Mouse (Mus musculus) embryonic facial prominence, embryonic 14.5 days (tissue): ENCODE results near the gene Dennd4a. TPM values are rescaled to one million over a fixed set of nuclear protein-coding genes. Genes with fewer than 3 reads are reported as not detected.

ENCODE experiments used
- ATAC-seq: fragments of 200-750 bp; cut with Nextera tagmentation; 2 replicates; pipeline ENCODE4 v1.8.0; 2017; ENCODE audit warnings: low read depth, moderate number of reproducible peaks, moderate TSS enrichment
- DNase-seq: peaks from one replicate; pipeline ENCODE4 v3.0.0-alpha.2; 2015; ENCODE audit warnings: low spot score
- H3K27ac ChIP-seq: fragments of 300-500 bp; sonication (generic); replicated peaks from 2 replicates; pipeline ENCODE4 v1.5.1; 2014; ENCODE audit warnings: low read depth, mild to moderate bottlenecking, low read length, moderate library complexity
- H3K27me3 ChIP-seq: fragments of 300-500 bp; sonication (generic); replicated peaks from 2 replicates; pipeline ENCODE4 v1.6.1; 2014; ENCODE audit warnings: low read length; ENCODE audit not compliant: control insufficient read depth, insufficient read depth
- H3K36me3 ChIP-seq: fragments of 300-500 bp; sonication (generic); 2 replicates; pipeline ENCODE4 v1.6.1; 2014; ENCODE audit warnings: low read length, mixed read lengths; ENCODE audit not compliant: control insufficient read depth, insufficient read depth
- H3K4me1 ChIP-seq: fragments of 300-500 bp; sonication (generic); 2 replicates; pipeline ENCODE4 v1.6.1; 2014; ENCODE audit warnings: antibody characterized with exemption, low read length; ENCODE audit not compliant: control insufficient read depth, insufficient read depth
- H3K4me2 ChIP-seq: fragments of 300-500 bp; sonication (generic); 2 replicates; pipeline ENCODE4 v1.6.1; 2014; ENCODE audit warnings: low read depth, mild to moderate bottlenecking, low read length, moderate library complexity, mixed read lengths
- H3K4me3 ChIP-seq: fragments of 300-500 bp; sonication (generic); 2 replicates; pipeline ENCODE4 v1.5.1; 2014; ENCODE audit warnings: low read depth, mild to moderate bottlenecking, low read length
- H3K9ac ChIP-seq: fragments of 300-500 bp; sonication (generic); 2 replicates; pipeline ENCODE4 v1.6.1; 2014; ENCODE audit warnings: low read depth, mild to moderate bottlenecking, low read length, moderate library complexity, mixed read lengths
- H3K9me3 ChIP-seq: fragments of 300-500 bp; sonication (generic); 2 replicates; pipeline ENCODE4 v1.6.1; 2016; ENCODE audit warnings: low read length; ENCODE audit not compliant: control insufficient read depth
- WGBS: fragments of 180-500 bp; shearing (Covaris S2); extraction: QIAGEN DNeasy Blood & Tissue Kit; methylation state at CpG from one replicate; pipeline ENCODE4 v1.1.7; 2014; 5-methylcytosine and 5-hydroxymethylcytosine counted together
- polyA plus RNA-seq: library from polyadenylated mRNA; unstranded; fragments of >200 nt; fragmentation: Nextera tagmentation; extraction: Ambion mirVana; gene quantifications from 2 replicates; pipeline ENCODE4 v1.2.1, GENCODE M21; 2014

Gene Dennd4a
- polyA plus RNA-seq, 1 experiment from 2014 or later, result 7.5 TPM

DNA sequence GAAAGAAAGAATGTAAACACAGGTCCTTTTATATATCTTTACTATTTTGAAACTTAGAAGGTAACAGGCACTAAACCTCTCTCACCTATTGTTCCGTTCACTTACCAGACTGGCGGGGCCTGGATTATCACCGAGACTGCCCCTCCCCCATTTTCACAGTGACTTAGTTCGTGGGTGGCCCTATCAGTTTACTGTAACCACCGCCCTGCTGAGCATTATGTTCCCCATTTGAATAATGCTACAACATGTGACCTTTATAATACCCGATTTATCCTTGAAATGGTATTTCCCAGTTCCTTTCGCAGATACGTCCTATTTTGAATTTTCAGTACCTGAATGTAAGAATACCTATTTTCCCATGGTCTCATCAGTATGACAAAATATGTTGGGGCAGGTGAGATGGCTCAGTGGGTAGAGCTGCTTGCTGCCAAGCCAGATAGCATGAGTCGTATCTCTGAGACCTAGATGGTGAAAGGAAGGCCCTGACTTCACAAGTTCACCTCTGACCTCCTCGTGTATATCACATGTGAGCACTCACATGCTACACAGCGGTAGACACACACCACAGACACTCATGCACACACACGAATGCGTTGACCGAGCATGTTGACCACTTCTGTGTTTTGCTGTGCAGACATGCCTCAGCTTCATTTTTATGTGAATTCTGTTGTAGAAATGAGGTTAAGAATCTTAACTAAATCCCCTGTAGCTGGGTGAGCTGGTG lies 93.9 kb downstream of the Dennd4a start:
- Histone ChIP-seq H3K27ac (no peak overlapping the region), H3K4me2 (no peak overlapping the region), H3K9ac (no peak overlapping the region), H3K4me1 (no peaks in the 10 kb centered on the region), H3K36me3 (peaks cover 36% of the 10 kb centered on the region), H3K27me3 (no peaks in the 10 kb centered on the region), H3K4me3 (no peak overlapping the region), H3K9me3 (no peaks in the 10 kb centered on the region)
- WGBS, result 85% methylated on average over 14 of the region's 14 CpGs
- DNase-seq (no peak), ATAC-seq (no peak)

DNA sequence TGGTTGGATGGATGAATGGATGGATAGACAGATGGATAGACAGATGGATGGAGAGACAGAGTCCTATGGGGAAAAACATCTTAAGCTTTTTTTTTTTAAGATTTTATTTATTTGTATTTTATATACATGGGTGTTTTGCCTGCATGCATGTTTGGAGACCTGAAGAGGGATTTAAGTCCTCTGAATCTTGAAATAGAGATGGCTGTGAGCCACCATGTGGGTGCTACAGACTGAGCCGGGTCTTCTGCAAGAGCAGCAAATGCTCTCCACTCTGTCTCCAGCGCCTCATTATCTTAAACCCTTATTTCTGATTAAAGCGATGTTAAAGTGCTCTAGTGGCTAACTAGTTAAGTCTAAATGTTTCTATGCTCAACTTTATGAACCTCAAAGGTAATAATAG lies 96.3 kb downstream of the Dennd4a start:
- Histone ChIP-seq H3K27ac (no peak overlapping the region), H3K9me3 (no peaks in the 10 kb centered on the region), H3K4me3 (no peak overlapping the region), H3K4me1 (no peaks in the 10 kb centered on the region), H3K4me2 (no peak overlapping the region), H3K9ac (no peak overlapping the region), H3K36me3 (peaks cover 38% of the 10 kb centered on the region), H3K27me3 (no peaks in the 10 kb centered on the region)
- 89% methylated on average over 3 of the region's 3 CpGs for WGBS
- ATAC-seq, result no peak
- no peak for DNase-seq

DNA sequence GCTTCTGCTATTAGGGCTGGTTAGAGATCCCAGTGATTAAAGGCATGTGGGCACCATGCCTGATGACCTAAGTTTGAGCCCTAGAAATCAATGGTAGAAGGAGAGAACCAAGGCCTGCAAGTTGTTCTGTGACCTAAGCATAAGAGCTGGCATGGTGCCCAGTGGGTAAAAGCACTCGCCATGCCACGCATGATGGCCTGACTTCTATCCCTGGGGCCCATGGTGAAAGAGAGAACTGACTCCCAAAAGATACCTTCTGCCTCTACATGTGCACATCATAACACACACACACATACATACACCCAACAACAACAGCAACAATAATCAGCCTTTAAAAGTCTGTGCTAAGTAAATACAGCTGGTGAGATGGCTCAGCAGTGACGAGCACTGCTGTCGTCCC lies 102.3 kb downstream of the Dennd4a start:
- Histone ChIP-seq H3K4me1 (no peaks in the 10 kb centered on the region), H3K9ac (no peak overlapping the region), H3K4me2 (no peak overlapping the region), H3K4me3 (no peak overlapping the region), H3K9me3 (no peaks in the 10 kb centered on the region), H3K27me3 (no peaks in the 10 kb centered on the region), H3K27ac (no peak overlapping the region), H3K36me3 (peaks cover 25% of the 10 kb centered on the region)
- DNase-seq, result no peak
- no peak for ATAC-seq
- 96% methylated on average over 4 of the region's 4 CpGs for WGBS

DNA sequence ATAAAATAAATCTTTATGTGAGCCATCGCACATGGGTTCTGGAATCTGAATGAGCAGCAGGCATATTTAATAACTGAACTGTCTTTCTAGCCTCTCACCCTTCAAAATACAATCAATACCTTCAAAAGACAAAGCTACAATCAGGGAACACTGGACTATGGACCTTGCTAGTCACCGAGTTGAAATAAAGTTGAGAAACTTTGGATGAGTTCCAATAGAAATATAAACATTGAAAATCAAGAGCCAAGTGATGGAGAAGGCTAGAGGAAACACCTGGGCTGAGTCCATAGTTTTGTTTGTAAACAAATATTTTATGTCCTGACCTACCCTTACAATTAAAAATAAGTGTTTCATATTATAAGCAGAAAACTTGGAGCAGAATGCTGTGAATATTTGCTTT lies 102.8 kb downstream of the Dennd4a start:
- H3K4me3 ChIP-seq, result no peak overlapping the region

DNA sequence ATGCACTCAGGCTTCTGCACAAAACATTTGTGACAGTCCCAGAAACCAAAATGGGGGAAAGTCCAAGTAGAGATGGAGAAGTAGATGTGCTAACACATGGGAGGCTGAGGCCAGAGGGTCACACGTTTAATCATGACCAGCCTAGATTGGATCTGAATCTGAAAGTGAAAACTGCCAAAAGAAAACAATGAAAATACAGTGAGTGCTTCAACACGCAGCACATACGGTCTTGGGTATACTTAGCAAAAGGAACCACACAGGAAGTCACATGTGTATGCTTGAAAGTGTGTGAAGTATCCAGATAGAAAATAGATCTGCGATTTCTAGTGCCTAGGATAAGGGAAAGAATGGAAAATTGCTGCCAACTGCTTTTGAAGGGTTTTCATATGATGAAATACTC lies 103.5 kb downstream of the Dennd4a start:
- Histone ChIP-seq H3K27ac (no peak overlapping the region; the same call in 1 of the 2 replicates), H3K4me1 (no peaks in the 10 kb centered on the region), H3K4me2 (no peak overlapping the region), H3K36me3 (peaks cover 22% of the 10 kb centered on the region), H3K27me3 (no peaks in the 10 kb centered on the region), H3K9me3 (no peaks in the 10 kb centered on the region), H3K9ac (no peak overlapping the region), H3K4me3 (no peak overlapping the region)
- ATAC-seq, result no peak
- DNase-seq, result no peak
- 74% methylated on average over 4 of the region's 4 CpGs for WGBS

More for the DNA sequence above, 102.8 kb downstream of the Dennd4a start:
- DNase-seq (no peak), ATAC-seq (no peak)
- WGBS, result 78% methylated on average over 2 of the region's 2 CpGs
- H3K9ac ChIP-seq, result no peak overlapping the region
- no peak overlapping the region for H3K4me2 ChIP-seq
- peaks cover 25% of the 10 kb centered on the region for H3K36me3 ChIP-seq
- H3K27me3 ChIP-seq, result no peaks in the 10 kb centered on the region
- no peaks in the 10 kb centered on the region for H3K9me3 ChIP-seq
- no peaks in the 10 kb centered on the region for H3K4me1 ChIP-seq
- H3K27ac ChIP-seq, result no peak overlapping the region

DNA sequence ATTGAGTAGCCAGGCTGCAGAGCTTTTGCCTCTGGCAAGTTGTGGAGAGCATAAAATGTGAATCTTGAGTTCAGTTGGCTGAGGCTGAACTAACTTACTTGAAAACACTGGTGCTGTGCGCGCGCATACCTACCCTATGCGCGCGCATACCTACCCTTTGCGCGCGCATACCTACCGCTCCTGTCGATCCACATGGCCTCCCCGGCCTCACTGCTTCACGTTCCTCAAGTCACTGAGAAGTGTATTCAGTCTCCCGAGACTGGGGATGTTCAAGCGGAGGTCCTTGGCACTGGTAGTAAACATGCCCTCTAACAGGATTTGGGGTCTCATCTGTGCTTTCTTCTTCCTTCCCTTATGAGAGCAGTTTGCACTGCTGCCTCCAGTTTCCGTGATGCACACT lies 107.4 kb downstream of the Dennd4a start:
- H3K36me3 ChIP-seq, result peaks cover 8% of the 10 kb centered on the region
- DNase-seq, result peak; percentile 76
- H3K4me3 ChIP-seq, result peak overlapping the region; percentile 41
- peak overlapping the region; percentile 54 for H3K9ac ChIP-seq
- H3K4me1 ChIP-seq, result no peaks in the 10 kb centered on the region
- peak overlapping the region; percentile 57 for H3K4me2 ChIP-seq
- H3K27me3 ChIP-seq, result no peaks in the 10 kb centered on the region
- no peak for ATAC-seq
- 18% methylated on average over 16 of the region's 16 CpGs for WGBS
- H3K27ac ChIP-seq, result peak overlapping the region; percentile 28; the same call in 1 of the 2 replicates
- H3K9me3 ChIP-seq, result no peaks in the 10 kb centered on the region

DNA sequence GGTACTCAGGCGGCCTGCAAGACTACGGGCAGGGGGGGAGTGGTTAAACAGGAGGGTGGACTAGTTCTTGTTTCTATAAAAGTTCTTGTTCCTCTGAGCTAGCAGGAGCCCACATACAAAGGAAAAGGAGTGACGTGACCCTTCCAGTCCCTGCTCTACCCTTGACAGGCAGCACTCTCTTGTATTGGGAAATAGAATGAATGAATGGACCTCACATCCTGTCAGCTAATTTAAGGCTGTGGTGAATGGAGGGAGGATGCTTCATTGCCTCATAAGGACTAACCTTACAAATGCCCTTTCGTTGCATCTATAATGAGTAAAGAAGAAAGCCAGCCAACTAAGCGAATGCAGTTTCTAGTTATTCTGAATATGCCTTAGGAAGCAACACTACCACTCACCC lies 114.6 kb downstream of the Dennd4a start:
- Histone ChIP-seq H3K4me2 (no peak overlapping the region), H3K27me3 (no peaks in the 10 kb centered on the region), H3K9me3 (no peaks in the 10 kb centered on the region), H3K4me1 (peaks cover 10% of the 10 kb centered on the region), H3K4me3 (no peak overlapping the region), H3K36me3 (no peaks in the 10 kb centered on the region), H3K27ac (0 out of 2 replicates have a peak overlapping the region, but pooled peaks have one; percentile 46), H3K9ac (no peak overlapping the region)
- WGBS, result 72% methylated on average over 5 of the region's 5 CpGs
- ATAC-seq (no peak), DNase-seq (no peak)

DNA sequence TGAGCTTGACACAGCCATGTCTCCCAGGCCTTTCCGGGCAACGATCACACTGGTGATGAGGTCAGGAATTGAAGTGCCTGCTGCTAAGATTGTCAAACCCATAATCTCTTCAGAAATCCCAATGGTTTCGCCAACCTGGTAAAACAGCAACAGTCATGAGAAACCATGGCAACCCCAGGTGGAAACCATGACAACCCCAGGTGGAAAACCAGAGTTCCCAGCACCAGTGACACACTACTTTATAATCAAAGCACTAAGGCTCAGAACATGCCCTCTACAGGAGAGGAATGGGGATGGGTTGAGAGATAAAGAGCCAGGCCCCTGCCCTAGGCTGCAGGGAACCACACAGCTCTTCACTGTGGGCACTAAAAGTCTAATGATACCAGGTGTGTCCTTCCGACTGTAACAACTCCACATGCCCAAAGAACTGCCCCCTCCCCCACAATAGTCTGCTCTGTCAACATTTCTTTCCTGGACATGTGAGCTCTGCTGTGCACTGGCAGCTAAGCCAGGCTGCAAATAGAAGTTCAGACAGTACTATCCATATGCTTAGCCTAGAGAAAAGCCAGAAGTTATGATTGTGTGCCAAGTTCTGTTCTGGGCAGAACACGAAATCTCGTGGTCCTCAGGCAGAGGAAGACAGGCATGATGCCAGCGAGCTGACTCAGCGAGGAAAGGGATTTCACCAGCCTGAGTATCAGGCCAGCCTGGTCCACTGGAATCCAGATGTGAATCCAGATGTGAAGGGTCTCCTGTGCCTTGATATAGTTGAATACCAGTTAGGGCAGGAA lies 115.3 kb downstream of the Dennd4a start:
- peaks cover 10% of the 10 kb centered on the region for H3K4me1 ChIP-seq
- DNase-seq, result peak; percentile 81
- no peak overlapping the region for H3K4me2 ChIP-seq
- H3K27me3 ChIP-seq, result no peaks in the 10 kb centered on the region
- H3K9me3 ChIP-seq, result no peaks in the 10 kb centered on the region
- H3K27ac ChIP-seq, result peak overlapping the region; percentile 46
- H3K9ac ChIP-seq, result no peak overlapping the region
- H3K36me3 ChIP-seq, result no peaks in the 10 kb centered on the region
- H3K4me3 ChIP-seq, result no peak overlapping the region
- WGBS, result 65% methylated on average over 8 of the region's 8 CpGs
- ATAC-seq, result peak; percentile 53; the same call in 1 of the 2 replicates
